Mouse (Mus musculus): Measurements from ENCODE around the gene Phf1.

DNA sequence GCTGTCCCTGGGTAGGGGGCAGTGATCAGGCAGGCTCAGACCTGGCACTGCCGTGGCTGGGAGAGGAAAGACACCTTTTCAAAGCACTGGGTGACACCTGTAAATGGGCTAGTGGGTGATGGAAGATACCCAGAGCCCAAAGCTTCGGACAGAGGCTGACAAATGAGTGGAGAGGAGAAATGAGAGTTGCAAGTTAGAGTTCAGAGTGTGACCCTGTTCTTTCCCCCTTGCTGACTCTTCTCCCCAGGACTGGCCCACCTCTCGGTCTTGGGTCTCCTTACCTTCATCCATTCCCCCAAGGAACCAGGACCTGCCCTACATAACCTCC is 7.1 kb downstream of the Phf1 start:
- TF ChIP-seq CTCF (IDR thresholded peaks at IDR 0.05; ENCODE audit: extremely low read depth, insufficient read length, insufficient replicate concordance, low read depth, low read length), result no peak
- TF ChIP-seq POLR2A (IDR thresholded peaks at IDR 0.05; ENCODE audit: low read depth, low read length), result no peak
